Mouse (Mus musculus): Measurements from ENCODE around the gene Ddc. TPM values are rescaled to one million over a fixed set of nuclear protein-coding genes. Genes with fewer than 3 reads are reported as not detected.

Ddc gene
- total RNA-seq (2015; ENCODE audit: low replicate concordance), result not detected in 2 replicates
- total RNA-seq (2017; ENCODE audit: low replicate concordance), result not detected in 2 replicates

DNA sequence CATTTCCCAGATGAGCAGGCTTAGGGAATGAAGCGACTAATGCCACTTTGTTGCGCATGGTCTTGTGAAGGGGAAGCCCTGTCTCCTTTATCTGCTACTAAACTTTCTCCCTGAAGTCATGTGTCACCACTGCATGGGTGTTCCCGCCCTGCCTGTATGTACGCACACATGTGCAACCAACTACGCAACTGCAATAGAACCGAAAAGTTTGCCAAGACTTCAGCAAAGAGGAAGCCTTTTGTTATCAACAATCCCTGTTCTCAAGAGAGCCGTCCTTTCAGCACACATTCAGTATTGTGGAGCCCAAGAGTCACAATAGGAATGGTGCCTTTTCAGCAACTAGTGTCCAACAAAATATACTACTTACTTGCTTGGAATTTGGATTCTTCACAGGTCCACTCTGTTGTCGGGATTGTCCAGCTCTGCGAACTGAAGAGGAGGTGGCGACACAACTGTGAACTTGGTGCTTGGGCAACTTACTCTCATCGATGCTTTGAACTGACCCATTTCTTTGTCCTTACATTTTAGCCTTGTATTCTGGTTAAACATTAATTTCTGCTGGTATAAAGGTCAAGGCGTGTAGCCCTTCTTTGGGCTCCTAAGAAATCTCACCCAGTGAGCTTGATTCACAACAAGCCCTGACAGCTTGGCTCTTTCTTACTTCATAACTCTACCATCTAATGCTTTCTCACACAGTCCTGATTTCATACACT, at the start of gene Ddc:
Ddc (minus strand) TSS at position 500 of the 713 bp plus-strand sequence.
- ATAC-seq (replicated peaks; ENCODE audit: low FRiP score, poor library complexity, severe bottlenecking), result no peak

DNA sequence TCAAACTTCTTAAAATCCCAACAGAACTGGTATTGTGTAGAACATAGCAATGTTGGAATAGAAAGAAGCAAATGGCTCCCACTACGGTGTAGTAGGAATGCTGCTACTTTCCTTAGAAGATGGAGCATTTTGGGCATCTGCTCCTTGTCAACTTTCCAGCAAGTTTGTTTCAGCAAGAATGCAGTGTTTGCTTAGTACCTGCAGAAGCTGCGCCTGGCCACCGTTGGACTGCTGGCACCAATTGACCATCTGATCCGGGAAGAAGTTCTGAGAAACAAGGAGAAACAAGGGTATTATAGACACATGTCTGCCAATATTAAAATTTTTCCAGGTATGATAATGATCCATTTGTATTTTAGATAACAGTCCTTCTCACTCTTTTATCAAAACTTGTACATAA, 47.8 kb upstream of the Ddc start:
- ATAC-seq (replicated peaks; ENCODE audit: low FRiP score, poor library complexity, severe bottlenecking), result no peak

DNA sequence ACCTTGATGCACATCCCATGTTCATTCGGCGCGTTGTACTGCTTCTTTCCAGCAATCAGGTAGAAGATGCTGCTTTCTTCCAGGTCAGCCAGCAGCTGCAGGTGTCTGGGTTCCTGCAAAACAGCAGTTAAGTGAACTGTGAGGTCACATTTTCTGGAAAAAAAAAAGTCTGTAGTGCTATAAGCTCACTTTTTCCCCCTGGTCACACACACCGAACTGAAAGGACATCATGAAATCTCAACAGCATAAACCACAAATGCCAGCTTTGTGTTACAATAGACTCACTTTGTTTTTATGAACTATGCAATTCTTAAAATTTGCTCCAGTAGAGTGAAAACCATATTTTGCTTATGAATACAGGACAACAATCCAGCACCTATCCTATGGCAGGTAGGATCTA, 46.9 kb upstream of the Ddc start:
- ATAC-seq (replicated peaks; ENCODE audit: low FRiP score, poor library complexity, severe bottlenecking), result no peak

DNA sequence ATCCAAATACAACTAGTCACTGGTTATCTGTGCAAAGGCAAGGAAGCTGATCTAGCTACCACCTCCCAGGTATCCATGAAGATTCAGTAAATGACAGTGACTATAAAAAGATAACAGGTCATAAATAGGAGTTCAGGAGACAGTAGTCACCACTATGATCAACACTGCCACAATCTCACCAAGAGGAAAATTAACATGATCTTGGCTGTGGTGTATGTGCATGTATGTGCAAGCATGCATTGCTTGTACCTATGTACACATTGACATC, 46.1 kb upstream of the Ddc start:
- ATAC-seq (replicated peaks; ENCODE audit: low FRiP score, poor library complexity, severe bottlenecking), result no peak

DNA sequence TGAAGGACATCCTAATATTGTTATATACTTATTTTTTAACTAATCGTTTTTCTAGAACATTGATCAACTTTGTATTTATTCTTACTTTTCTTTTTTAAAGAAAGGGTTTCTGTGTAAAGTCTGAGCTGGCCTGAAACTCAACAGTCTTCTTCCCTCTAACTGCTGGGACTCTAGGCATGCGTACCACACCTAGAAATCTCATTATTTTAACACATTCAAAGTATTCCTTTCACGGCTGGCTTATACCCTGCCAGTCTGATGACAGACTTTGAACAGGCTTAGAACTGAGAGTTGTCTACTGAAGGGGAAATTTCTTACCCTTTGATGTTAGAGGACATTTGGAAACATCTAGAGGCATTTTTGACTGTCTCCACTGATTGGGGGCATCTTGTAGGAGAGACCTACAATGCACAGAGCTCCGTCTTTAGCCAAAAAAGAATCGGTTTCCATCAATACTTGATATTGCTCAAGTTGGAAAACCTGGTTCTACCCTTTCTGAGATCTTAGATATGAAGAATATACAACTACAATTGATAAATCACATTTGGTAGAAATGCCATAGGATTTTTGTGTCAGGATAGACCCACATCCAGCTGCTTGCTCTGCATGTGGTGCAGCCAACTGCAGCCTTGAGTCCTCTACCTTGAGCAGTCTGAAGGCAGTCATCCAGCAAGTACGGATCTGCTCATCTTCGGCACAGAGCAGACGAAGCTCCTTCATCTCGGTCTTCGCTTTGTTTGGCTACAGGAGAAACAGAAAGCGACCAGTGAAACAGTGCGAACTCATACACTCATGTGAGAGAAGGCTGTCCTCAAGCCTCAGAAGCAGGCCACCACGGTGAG, 45.5 kb upstream of the Ddc start:
- ATAC-seq (replicated peaks; ENCODE audit: low FRiP score, poor library complexity, severe bottlenecking), result no peak

DNA sequence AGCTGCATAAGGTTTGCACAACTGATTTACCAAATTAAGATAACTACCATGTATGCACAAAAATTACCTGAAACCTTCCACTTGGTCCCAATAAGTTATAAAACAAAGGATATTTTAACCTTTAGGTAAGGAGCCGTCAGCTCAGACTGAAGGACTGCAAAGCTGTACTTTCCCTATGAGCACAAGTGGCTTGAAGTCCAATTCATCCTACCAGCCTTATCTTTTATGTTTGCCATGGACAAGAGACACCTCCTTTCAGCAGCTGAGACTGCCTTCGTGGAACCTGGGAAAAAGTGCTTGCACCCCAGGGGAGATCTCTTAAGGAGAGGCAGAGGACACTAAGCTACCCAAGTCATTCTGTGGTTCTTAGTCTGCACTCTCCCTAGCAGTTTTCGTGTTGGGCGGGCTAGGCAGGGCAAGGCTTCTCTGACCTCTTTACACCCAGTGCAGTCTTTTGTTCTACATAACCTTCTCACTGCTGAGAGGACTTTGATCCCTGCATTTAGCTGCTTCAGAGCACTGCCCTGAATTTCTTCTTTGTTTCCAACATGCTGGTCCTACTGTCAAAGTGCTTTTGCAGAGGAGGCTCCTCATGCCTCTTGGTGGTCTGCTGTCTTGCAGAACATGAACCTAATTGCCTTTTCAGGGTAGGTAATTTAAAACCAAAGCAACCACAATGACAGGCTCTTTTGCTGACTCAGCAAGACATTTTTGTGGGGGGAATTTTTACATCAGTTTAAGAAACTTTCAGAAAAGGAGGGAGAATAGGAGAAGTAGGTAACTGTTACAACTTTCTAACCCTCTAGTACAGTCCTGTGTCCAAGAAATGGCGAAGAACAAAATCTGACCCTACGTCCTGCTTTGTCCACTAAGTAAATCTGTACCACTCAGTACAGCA, 44.6 kb upstream of the Ddc start:
- ATAC-seq (replicated peaks; ENCODE audit: low FRiP score, poor library complexity, severe bottlenecking), result no peak

DNA sequence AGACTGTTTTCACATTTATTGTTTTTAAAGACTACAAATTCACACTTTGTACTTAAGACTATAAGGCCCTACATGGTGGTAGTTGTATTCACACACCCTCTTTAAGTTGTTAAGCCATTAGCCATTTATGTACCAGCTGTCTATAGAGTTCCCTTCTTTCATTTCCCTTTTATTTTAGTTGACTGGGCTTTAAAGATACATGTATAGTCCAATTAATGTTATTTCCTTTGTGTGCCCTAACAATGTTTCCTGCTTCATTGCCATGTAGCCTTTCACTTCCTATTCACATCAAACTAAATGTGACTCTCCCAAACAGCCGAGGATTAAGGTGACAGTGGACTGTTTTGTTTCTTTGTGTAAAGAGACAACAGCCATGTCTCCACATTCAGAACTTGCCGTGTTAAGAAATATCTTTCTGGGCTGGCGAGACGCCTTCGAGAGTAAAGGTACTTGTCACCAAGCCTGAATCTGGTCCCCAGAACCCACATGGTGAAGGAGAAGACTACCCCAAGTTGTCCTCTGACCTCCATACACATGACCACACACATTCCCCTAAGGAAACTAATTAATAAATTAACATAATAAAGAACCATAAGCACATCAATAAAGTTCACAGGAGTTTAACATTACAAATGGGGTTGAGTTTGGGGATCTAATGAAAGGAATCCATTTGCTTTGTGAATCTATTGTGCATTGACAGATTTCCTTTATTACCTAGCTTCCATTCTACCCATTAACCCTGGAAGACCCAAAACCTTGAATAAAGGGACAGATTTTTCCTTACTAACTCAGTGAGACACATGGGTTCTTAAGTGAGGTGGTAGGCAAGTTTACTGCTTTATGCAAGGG, 43.1 kb upstream of the Ddc start:
- no peak for ATAC-seq (replicated peaks; ENCODE audit: low FRiP score, poor library complexity, severe bottlenecking)

DNA sequence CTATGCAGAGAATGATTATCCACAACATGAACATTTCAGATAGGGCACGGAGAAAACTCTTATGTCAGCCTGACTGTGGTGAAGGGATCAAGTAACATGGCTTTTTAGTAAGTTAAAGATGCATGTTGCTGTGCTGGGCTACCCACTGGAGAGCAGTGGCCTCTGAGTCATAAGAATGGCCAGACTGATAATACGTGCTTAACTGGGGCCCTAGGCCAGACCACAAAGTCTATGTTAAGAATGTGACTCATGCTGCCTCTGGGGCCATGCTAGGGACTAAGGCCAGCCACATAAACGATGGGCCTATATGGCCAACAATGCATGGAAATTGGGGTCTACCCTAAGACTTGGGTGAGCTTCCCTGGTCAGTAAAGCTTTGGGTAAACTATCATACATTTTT, 41.7 kb upstream of the Ddc start:
- no peak for ATAC-seq (replicated peaks; ENCODE audit: low FRiP score, poor library complexity, severe bottlenecking)

DNA sequence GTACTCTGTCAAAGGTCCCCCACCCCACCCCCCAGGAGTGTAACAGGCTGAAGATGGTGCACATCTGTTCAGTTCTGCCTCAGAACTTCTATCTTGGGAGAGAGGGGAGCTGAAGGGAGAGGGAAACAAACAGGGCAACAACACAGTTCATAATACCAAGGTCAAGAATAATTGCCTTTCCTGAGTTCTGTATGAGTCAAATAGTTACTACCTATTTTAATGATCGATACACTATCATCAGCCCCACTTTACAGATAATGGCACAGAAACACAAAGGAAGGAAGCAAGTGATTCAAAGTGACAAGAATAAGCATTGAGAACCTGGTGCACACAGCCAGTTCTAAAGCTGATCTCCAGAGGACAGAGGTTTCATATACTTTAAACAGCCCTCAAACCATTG, 40.6 kb upstream of the Ddc start:
- ATAC-seq (replicated peaks; ENCODE audit: low FRiP score, poor library complexity, severe bottlenecking), result no peak

DNA sequence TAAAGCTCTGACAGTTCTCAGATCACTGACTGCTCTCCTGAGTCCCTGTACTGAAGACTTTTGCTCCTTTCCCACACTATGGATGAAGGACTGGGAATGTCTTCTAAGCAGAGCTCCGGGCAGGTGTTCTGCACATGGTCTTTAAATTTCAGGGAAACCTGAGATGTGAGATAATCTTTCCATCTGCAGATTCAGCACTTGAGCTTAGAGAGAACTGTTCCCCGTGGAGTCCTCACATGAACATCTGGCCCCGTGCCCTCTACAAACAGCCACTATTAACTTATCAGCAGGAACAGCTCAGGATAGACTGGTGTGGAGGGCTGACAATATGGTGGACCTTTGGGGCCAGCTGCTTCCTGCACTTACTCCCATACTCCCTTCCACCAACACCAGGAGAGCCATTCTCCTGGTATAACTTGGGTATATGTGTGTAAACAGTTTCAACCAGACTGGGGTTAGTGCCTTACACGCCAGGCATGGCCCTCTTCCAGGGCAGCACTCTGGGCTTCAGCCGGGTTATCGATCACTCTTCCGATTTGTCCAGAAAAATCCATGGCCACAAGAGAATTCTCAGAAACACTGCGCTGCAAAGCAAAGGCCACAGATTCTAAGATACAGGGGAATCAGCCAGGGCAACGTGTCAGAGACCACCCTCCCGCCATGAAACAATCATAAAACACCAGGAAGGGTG, 39.5 kb upstream of the Ddc start:
- no peak for ATAC-seq (replicated peaks; ENCODE audit: low FRiP score, poor library complexity, severe bottlenecking)

DNA sequence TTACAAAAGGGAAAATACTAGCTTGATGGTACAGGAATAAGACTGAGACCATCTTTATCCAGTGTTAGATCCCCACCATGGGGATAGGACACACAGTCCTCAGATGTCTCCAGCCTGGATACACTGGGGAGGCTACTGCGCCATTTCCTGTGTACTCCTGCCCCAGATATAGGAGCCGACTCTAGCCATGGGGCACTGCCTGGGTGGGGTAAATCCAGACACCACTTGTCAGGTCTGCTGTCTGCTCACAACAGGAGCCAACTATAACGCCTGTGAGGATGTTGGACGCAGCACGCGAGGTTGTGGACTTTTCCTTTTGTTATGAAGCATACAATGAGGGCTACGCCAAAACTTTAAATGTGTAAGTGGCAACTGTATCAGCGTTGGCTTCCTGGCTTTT, 36.9 kb upstream of the Ddc start:
- no peak for ATAC-seq (replicated peaks; ENCODE audit: low FRiP score, poor library complexity, severe bottlenecking)

DNA sequence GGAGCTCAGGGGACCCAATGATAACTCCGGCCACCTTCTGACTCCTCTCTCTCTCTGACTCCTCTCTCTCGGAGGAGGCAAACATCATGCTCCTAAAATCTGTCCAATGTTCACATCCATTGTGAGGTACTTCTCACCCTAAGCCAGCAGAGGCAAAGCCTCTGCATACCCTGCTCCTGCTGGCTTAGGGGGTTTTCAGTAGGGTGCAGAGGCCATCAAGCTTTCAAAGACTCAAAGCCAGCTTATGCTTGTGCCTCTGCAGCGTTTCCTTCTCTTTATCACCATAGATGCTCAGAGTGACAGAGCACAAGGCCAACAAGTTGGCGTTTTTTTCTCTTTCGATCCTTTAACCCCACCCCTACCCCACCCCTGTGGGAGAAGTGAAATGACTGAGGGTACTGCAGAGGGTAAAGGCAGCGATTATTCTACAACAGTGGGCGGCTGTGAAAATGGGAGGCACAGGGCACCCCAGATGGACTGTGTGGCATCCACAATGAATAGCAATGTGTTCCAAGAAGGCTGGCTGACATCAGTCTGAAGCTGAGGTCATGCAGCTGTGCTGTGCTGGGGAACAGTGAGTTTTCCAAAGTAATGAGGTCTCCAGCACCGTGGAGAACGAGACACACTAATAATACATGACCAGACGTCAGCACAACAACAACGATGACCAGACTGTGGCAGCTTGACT, 34.3 kb upstream of the Ddc start:
- ATAC-seq (replicated peaks; ENCODE audit: low FRiP score, poor library complexity, severe bottlenecking), result no peak

DNA sequence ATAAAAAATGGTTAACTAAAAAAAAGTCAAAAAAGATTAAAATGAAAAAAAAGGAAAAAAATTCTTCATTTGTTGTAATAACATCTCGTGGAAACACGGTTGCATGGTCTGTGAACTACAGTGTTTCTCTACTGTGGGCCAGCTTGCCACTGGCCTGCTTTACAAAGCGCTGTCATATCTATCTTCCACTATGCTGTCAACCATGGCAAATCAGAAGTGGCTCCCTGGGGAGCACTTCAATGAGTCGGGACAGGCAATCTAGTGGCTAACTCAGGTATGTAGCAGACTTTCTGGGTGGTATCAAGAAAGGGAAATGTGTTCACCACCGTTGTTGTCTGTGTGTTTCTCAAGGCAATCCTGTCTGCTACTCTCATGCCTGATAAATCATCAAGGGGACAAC, 33.7 kb upstream of the Ddc start:
- no peak for ATAC-seq (replicated peaks; ENCODE audit: low FRiP score, poor library complexity, severe bottlenecking)

DNA sequence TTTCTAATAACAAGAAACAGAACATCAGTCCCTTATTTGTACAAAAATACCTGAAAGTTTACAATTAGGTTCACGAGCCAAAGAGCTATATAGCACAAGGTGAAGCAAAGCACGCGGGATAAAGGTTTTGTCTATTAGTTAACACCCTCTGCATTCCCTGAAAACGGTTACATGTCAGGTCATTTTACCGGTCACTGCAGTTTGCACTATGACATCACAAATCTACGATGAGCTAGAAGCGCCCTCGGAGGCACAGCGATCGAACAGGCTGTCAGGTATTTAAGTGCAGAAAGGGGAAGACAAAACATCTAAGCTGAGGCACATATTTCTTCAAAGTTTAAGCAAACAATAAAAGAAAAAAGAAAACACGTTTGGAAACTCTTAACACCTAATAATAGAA, 32.6 kb upstream of the Ddc start:
- ATAC-seq (replicated peaks; ENCODE audit: low FRiP score, poor library complexity, severe bottlenecking), result no peak

DNA sequence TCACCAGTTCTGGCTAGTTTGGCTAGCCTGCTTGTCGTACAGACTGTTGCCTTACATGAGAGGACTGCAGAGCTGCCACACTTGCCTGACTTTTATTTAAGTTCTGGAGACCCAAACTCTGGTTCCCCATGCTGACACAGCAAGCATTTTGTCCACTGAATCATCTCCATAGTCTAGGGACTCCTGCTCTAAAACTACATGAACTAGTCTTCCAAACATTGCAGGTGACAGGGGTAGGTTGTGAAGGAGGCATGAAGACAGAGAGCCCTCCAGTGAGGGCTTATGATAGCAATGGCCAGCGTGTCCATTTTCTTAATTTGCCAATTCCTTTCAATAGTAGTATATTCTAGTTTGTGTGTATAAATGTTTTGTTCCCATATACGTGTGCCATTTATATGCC, 31.1 kb upstream of the Ddc start:
- ATAC-seq (replicated peaks; ENCODE audit: low FRiP score, poor library complexity, severe bottlenecking), result no peak

DNA sequence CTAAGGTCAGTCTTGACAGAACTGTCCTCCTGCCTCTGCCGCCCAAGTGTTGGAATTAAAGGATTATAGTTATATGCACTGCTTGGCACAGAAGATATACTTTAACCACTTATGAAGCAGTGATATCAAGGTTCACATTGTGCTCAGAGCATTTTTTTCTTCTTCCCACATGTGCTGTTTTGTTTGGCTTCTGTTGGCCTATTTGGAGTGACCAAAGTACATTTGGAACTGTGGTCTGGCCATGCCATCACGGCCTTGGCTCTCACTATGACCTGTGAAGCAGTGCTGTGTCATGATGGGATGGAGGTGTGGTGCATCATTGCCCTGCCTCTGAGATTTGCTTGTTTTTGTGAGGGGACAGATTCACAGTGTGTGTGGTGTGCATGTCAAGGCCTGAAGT, 30.6 kb upstream of the Ddc start:
- peak; percentile 60 for ATAC-seq (replicated peaks; ENCODE audit: low FRiP score, poor library complexity, severe bottlenecking)

DNA sequence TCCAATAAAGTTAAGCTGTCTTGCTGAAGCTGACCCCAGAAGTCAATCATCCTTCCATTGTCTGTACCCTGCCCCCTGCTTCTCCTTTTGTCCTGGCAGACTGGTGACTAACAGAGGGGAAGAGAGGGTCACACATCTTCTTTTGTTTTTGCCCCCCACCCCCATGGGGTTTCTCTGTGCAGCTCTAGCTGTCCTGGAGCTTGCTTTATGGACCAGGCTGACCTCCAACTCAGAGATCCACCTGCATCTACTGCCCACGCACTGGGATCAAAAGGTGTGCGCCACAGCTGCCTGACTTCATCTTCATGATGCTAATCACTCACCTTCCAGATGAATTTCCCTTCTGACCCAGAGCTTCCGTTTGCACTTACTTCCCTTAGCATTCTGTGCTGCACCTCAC, 26.0 kb upstream of the Ddc start:
- no peak for ATAC-seq (replicated peaks; ENCODE audit: low FRiP score, poor library complexity, severe bottlenecking)

DNA sequence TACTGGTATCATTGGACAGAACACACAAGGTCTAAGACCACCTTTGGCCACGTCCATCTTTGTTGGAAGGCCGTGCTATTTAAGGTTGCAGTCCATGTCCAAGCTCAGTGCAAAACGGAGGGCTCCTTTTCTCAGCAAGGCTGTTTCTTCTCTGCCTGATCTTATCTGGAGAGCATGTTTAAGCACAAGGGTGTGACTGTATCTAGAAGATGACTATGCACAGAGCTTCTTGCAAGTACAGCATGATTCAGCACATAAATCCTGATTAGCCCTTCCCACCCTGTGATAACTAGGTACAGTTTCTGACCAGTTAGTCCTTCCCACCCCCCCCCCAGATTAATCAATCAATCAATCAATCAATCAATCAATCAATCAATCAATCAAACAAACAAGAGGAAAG, 25.4 kb upstream of the Ddc start:
- no peak for ATAC-seq (replicated peaks; ENCODE audit: low FRiP score, poor library complexity, severe bottlenecking)

DNA sequence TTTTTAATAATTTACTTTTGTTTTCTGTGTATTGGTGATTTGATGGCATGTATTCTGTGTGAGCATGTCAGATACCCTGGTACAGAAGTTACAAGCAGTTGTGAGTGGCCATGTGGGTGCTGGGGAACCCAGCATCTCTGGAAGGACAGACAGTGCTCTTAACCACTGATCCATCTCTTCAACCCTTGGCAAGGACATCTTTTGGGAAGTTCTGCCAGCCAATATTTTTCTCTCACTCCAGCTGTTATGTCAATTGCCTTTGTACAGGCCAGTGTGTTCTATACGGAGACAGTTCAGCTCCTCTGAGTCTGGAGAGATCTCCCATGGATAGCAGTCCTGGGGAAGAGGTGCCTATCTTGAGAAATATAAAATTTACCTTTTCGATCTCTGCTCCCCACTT, 24.2 kb upstream of the Ddc start:
- no peak for ATAC-seq (replicated peaks; ENCODE audit: low FRiP score, poor library complexity, severe bottlenecking)

Measured in erythroblast, adult 5-6 weeks (primary cell).